Mouse (Mus musculus): ENCODE measurements around the gene Trim63. TPM values are rescaled to one million over a fixed set of nuclear protein-coding genes. Genes with fewer than 3 reads are reported as not detected.

Trim63 gene
- total and polyA plus RNA-seq, 3 experiments: 0.25 to 0.49 TPM; not detected in 1

DNA sequence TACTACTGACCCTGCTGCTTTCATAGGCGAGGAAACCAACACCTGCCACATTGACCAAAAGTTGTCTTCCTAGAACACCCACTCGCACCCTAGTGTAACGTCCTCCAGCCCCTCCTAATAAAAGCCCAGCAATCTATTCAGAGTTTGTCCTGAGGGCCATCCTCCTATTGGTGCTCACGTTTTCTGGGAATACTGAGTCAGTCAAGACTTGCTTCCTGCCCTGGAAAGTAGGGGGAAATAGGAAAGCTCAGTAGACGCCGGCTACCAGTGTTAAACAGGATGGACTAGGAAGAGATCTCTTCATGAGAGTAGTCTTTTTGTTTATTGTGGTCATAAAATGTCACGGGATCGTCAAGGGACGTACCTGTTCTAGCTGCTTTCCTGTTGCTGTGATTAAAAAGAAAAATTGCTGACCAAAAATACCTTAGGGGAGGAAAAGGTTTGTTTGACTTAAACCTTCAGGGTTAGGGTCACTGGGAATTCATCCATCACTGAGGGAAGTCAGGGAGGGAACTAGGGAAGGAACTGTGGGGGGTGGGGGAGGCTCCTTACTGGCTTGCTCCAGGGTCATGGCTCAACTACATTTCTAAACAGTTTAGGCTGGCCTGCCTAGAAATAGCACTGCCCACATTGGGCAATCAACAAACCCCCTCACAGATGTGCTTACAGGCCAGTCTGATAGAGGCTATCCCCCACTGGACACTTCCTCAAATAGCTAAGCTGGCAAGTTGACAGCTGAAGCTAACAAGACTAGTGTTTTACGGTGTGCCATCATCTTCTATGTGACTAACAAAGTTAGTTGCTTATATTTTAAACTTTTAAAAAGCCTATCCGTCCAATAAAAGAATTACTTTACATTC lies 26.3 kb upstream of the Trim63 start:
- DNase-seq (ENCODE audit: extremely low read depth): no peak
- Histone ChIP-seq H3K9ac (ENCODE audit: insufficient read depth, low read depth) (peak overlapping the region; percentile 86), H3K79me2 (replicated peaks; ENCODE audit: control insufficient read depth, extremely low read depth, insufficient read depth, poor library complexity, severe bottlenecking) (peaks cover 18% of the 10 kb centered on the region), H3K4me3 (replicated peaks in 1 of 3; ENCODE audit: low read depth in 2 of 3, low read length in 2 of 3, poor library complexity in 1 of 3) (peak overlapping the region; percentile 78 to 99 (median 94)), H3K27ac (ENCODE audit: insufficient read depth, low read depth) (no peak overlapping the region), H3K4me2 (ENCODE audit: insufficient read depth, low read depth, poor library complexity, severe bottlenecking) (peak overlapping the region; percentile 82), H3K4me1 (ENCODE audit: control insufficient read depth in 1 of 2, insufficient read depth in 2 of 2) (peaks cover 0 to 25% of the 10 kb centered on the region in 2 experiments; a peak in 2 of 4 replicates), H3K27me3 (replicated peaks) (peaks cover 4% of the 10 kb centered on the region), H3K36me3 (replicated peaks in 1 of 2; ENCODE audit: control insufficient read depth in 1 of 2, insufficient read depth in 1 of 2, low read length in 1 of 2) (peaks cover 4 to 13% of the 10 kb centered on the region in 2 experiments), H3K9me3 (replicated peaks; ENCODE audit: low read length) (no peaks in the 10 kb centered on the region)
- dilution Hi-C loops (cut with MboI; ENCODE audit: extremely low pct_ligation_motif_present, extremely low pct_unique_long_range_greater_than_20kb, low sequenced_read_pairs): no loop called here
- TF ChIP-seq NRF1 (IDR thresholded peaks at IDR 0.05; ENCODE audit: low read depth, low read length): no peak
- TF ChIP-seq ZC3H11A (IDR thresholded peaks at IDR 0.05; ENCODE audit: low read depth, low read length): no peak
- in situ Hi-C loops (cut with MboI; ENCODE audit: low pct_ligation_motif_present, low pct_unique_long_range_greater_than_20kb, low sequenced_read_pairs): loop anchor here (5.0 kb wide), 1 partner anchor 41 kb away; the partner anchor contains the start of genes Gm30191 and Zfp593

DNA sequence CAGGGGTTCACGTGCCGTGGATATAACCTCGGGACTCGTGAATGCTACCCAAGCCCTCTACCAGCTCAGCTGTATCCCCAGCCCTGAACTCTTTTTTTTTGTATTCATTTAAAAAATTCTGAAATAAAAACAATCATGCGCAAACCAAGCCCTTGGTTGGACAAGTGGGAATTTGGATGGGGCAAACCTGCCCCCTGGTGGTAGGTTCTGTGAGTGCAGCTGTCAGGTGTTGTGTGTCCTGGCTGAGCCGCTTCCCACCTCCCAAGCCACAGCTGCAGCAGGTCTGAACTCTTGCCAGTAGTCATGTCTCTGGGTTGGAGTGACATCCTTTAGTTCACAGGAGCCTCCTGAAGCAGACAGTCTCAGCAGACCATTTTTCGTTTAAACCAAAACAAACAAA lies 22.9 kb upstream of the Trim63 start:
- Histone ChIP-seq H3K36me3 (replicated peaks in 1 of 2; ENCODE audit: control insufficient read depth in 1 of 2, insufficient read depth in 1 of 2, low read length in 1 of 2) (no peaks in the 10 kb centered on the region), H3K4me3 (replicated peaks in 1 of 3; ENCODE audit: low read depth in 2 of 3, low read length in 2 of 3, poor library complexity in 1 of 3) (no peak overlapping the region), H3K9me3 (replicated peaks; ENCODE audit: low read length) (peaks cover 3% of the 10 kb centered on the region), H3K9ac (ENCODE audit: insufficient read depth, low read depth) (no peak overlapping the region), H3K27me3 (replicated peaks) (peaks cover 10% of the 10 kb centered on the region), H3K27ac (ENCODE audit: insufficient read depth, low read depth) (no peak overlapping the region), H3K4me2 (ENCODE audit: insufficient read depth, low read depth, poor library complexity, severe bottlenecking) (no peak overlapping the region), H3K79me2 (replicated peaks; ENCODE audit: control insufficient read depth, extremely low read depth, insufficient read depth, poor library complexity, severe bottlenecking) (no peaks in the 10 kb centered on the region), H3K4me1 (ENCODE audit: control insufficient read depth in 1 of 2, insufficient read depth in 2 of 2) (peaks cover 0 to 10% of the 10 kb centered on the region in 2 experiments; a peak in 2 of 4 replicates)
- dilution Hi-C loops (cut with MboI; ENCODE audit: extremely low pct_ligation_motif_present, extremely low pct_unique_long_range_greater_than_20kb, low sequenced_read_pairs) (no loop called here), in situ Hi-C loops (cut with MboI; ENCODE audit: low pct_ligation_motif_present, low pct_unique_long_range_greater_than_20kb, low sequenced_read_pairs) (no loop called here)
- DNase-seq (ENCODE audit: extremely low read depth): peak; percentile 74
- TF ChIP-seq CTCF (conservative IDR thresholded peaks at IDR 0.05 in 1 of 2, IDR thresholded peaks at IDR 0.05 in 1 of 2; ENCODE audit: low read depth in 2 of 2, low read length in 2 of 2): peak; percentile 59 to 66
- TF ChIP-seq NELFE (IDR thresholded peaks at IDR 0.05; ENCODE audit: low read depth, low read length): no peak
- TF ChIP-seq KAT2A (IDR thresholded peaks at IDR 0.05; ENCODE audit: insufficient replicate concordance, low read length): no peak
- TF ChIP-seq RAD21 (IDR thresholded peaks at IDR 0.05; ENCODE audit: low read depth, low read length): peak; percentile 51
- peak; percentile 60 for TF ChIP-seq SMC3 (IDR thresholded peaks at IDR 0.05; ENCODE audit: low read depth, low read length)

GRCm38 (mm10) chr4:134293061-134293691 lies 21.7 kb upstream of the Trim63 start:
- no peak overlapping the region for H3K27ac ChIP-seq (ENCODE audit: insufficient read depth, low read depth)
- no peaks in the 10 kb centered on the region for H3K79me2 ChIP-seq (replicated peaks; ENCODE audit: control insufficient read depth, extremely low read depth, insufficient read depth, poor library complexity, severe bottlenecking)
- TF ChIP-seq NRF1 (IDR thresholded peaks at IDR 0.05; ENCODE audit: low read depth, low read length) (no peak), CTCF (conservative IDR thresholded peaks at IDR 0.05 in 1 of 2, IDR thresholded peaks at IDR 0.05 in 1 of 2; ENCODE audit: low read depth in 2 of 2, low read length in 2 of 2) (no peak), TBP (conservative IDR thresholded peaks at IDR 0.05; ENCODE audit: low read depth, low read length) (no peak), IRF4 (IDR thresholded peaks at IDR 0.05; ENCODE audit: low read depth, low read length) (no peak), UBTF (IDR thresholded peaks at IDR 0.05; ENCODE audit: low read depth, low read length) (no peak), GABPA (IDR thresholded peaks at IDR 0.05; ENCODE audit: insufficient replicate concordance, low read depth, low read length) (no peak), CHD1 (IDR thresholded peaks at IDR 0.05; ENCODE audit: low read depth, low read length) (no peak), ZKSCAN1 (IDR thresholded peaks at IDR 0.05; ENCODE audit: borderline replicate concordance, low read depth, low read length) (no peak), SMC3 (IDR thresholded peaks at IDR 0.05; ENCODE audit: low read depth, low read length) (no peak)
- no peak for DNase-seq (ENCODE audit: extremely low read depth)
- peaks cover 3% of the 10 kb centered on the region for H3K9me3 ChIP-seq (replicated peaks; ENCODE audit: low read length)
- no peak overlapping the region for H3K9ac ChIP-seq (ENCODE audit: insufficient read depth, low read depth)
- in situ Hi-C loops (cut with MboI; ENCODE audit: low pct_ligation_motif_present, low pct_unique_long_range_greater_than_20kb, low sequenced_read_pairs) (no loop called here), dilution Hi-C loops (cut with MboI; ENCODE audit: extremely low pct_ligation_motif_present, extremely low pct_unique_long_range_greater_than_20kb, low sequenced_read_pairs) (no loop called here)
- H3K27me3 ChIP-seq (replicated peaks): peaks cover 10% of the 10 kb centered on the region
- no peak overlapping the region for H3K4me3 ChIP-seq (replicated peaks in 1 of 3; ENCODE audit: low read depth in 2 of 3, low read length in 2 of 3, poor library complexity in 1 of 3)
- peaks cover 0 to 8% of the 10 kb centered on the region in 2 experiments; a peak in 2 of 4 replicates for H3K4me1 ChIP-seq (ENCODE audit: control insufficient read depth in 1 of 2, insufficient read depth in 2 of 2)
- no peak overlapping the region for H3K4me2 ChIP-seq (ENCODE audit: insufficient read depth, low read depth, poor library complexity, severe bottlenecking)
- no peaks in the 10 kb centered on the region for H3K36me3 ChIP-seq (replicated peaks in 1 of 2; ENCODE audit: control insufficient read depth in 1 of 2, insufficient read depth in 1 of 2, low read length in 1 of 2)
